Mouse (Mus musculus) yolk sac, embryonic 10.5 days (tissue): ENCODE data around the gene Slc44a3.

Experiments
- DNase-seq: peaks from one replicate; pipeline ENCODE4 v3.0.0-alpha.2; 2017; ENCODE audit warnings: low spot score

The Slc44a3 gene

GRCm38 (mm10) chr3:121500225-121500624 lies 32.0 kb downstream of the Slc44a3 start:
- DNase-seq: peak; percentile 46

GRCm38 (mm10) chr3:121493997-121494421 lies 38.2 kb downstream of the Slc44a3 start:
- DNase-seq: no peak

- no peak for DNase-seq
Observed at GRCm38 (mm10) chr3:121492026-121492425, 40.2 kb downstream of the Slc44a3 start.

- DNase-seq: no peak
Observed at GRCm38 (mm10) chr3:121490941-121491340, 41.3 kb downstream of the Slc44a3 start.

- DNase-seq: no peak
Observed at GRCm38 (mm10) chr3:121489462-121490118, 42.6 kb downstream of the Slc44a3 start.

GRCm38 (mm10) chr3:121485201-121485600 lies 47.0 kb downstream of the Slc44a3 start:
- DNase-seq: no peak

- DNase-seq: no peak
Observed at GRCm38 (mm10) chr3:121483266-121484161, 48.7 kb downstream of the Slc44a3 start.

- DNase-seq: no peak
Observed at GRCm38 (mm10) chr3:121481564-121481963, 50.6 kb downstream of the Slc44a3 start.

- no peak for DNase-seq
Observed at GRCm38 (mm10) chr3:121480961-121481436, 51.2 kb downstream of the Slc44a3 start.

GRCm38 (mm10) chr3:121480030-121480960 lies 51.9 kb downstream of the Slc44a3 start:
- no peak for DNase-seq

- no peak for DNase-seq
Observed at GRCm38 (mm10) chr3:121474738-121475137, 57.5 kb downstream of the Slc44a3 start.

- no peak for DNase-seq
Observed at GRCm38 (mm10) chr3:121471703-121472102, 60.5 kb downstream of the Slc44a3 start.

- DNase-seq: peak; percentile 55
Observed at GRCm38 (mm10) chr3:121469185-121469975, 62.8 kb downstream of the Slc44a3 start.

- DNase-seq: no peak
Observed at GRCm38 (mm10) chr3:121468136-121468535, 64.1 kb downstream of the Slc44a3 start.

- DNase-seq: no peak
Observed at GRCm38 (mm10) chr3:121467094-121467552, 65.1 kb downstream of the Slc44a3 start.

GRCm38 (mm10) chr3:121465795-121466194 lies 66.4 kb downstream of the Slc44a3 start:
- DNase-seq: no peak

- no peak for DNase-seq
Observed at GRCm38 (mm10) chr3:121464733-121465305, 67.4 kb downstream of the Slc44a3 start.

- DNase-seq: no peak
Observed at GRCm38 (mm10) chr3:121462782-121463181, 69.4 kb downstream of the Slc44a3 start.

- DNase-seq: no peak
Observed at GRCm38 (mm10) chr3:121461477-121461876, 70.7 kb downstream of the Slc44a3 start.

GRCm38 (mm10) chr3:121460473-121461193 lies 71.6 kb downstream of the Slc44a3 start:
- no peak for DNase-seq
